Comparison of ENCODE assay signal across 8 mouse cellular contexts in genomic region chr16:87432033-87432814, GRCm38 (mm10). TPM values are rescaled to one million over a fixed set of nuclear protein-coding genes. Genes with fewer than 3 reads are reported as not detected.
DNase-seq lines count a peak whose midpoint lies in the region; ATAC-seq and TF ChIP-seq lines count a peak whose summit lies in the region.

Gene Ltn1, minus strand, starts transcription at chr16:87432612.

- WGBS in heart, embryonic 12.5 days: under 1% methylated on average over 56 of the region's 56 CpGs
- WGBS in kidney, postnatal 0 days: under 1% methylated on average over 56 of the region's 56 CpGs
- WGBS in liver, embryonic 11.5 days: under 1% methylated on average over 56 of the region's 56 CpGs
- under 1% methylated on average over 56 of the region's 56 CpGs for WGBS in stomach, embryonic 14.5 days

- peak; percentile 100 for ATAC-seq in erythroid progenitor cell, adult 5-6 weeks (replicated peaks; ENCODE audit: low FRiP score, poor library complexity, severe bottlenecking)
- peak; percentile 100 for ATAC-seq in heart, embryonic 12.5 days (ENCODE audit: insufficient number of reproducible peaks, low FRiP score)
- ATAC-seq in kidney, postnatal 0 days (replicated peaks; ENCODE audit: low FRiP score, low read depth): peak; percentile 99
- peak; percentile 98 for ATAC-seq in liver, embryonic 11.5 days (replicated peaks; ENCODE audit: low FRiP score)
- ATAC-seq in stomach, embryonic 14.5 days (ENCODE audit: insufficient number of reproducible peaks, insufficient read depth, low FRiP score, low read depth): peak; percentile 99

- H3K4me2 ChIP-seq in heart, embryonic 12.5 days: peak within 1 kb of the TSS; percentile 78
- H3K4me2 ChIP-seq in kidney, postnatal 0 days (ENCODE audit: low read length): peak within 1 kb of the TSS; percentile 84
- H3K4me2 ChIP-seq in liver, embryonic 11.5 days: peak within 1 kb of the TSS; percentile 81
- peak within 1 kb of the TSS; percentile 83 for H3K4me2 ChIP-seq in stomach, embryonic 14.5 days (replicated peaks; ENCODE audit: low read depth, low read length)

- DNase-seq in CD4-positive helper T cell, adult 2 months (ENCODE audit: low read depth, low spot score): peak; percentile 97
- peak; percentile 97 for DNase-seq in brain, embryonic 18.5 days (ENCODE audit: low read depth, low spot score)
- peak; percentile 99 for DNase-seq in kidney, postnatal 0 days (ENCODE audit: low spot score)
- DNase-seq in liver, embryonic 11.5 days (ENCODE audit: low spot score): peak; percentile 96
- peak; percentile 97 for DNase-seq in naive thymus-derived CD4-positive, alpha-beta T cell, adult 2 months (ENCODE audit: low read depth)

- H3K27ac ChIP-seq in heart, embryonic 12.5 days (ENCODE audit: poor library complexity, severe bottlenecking): peak within 1 kb of the TSS; percentile 15
- peak within 1 kb of the TSS; percentile 87 for H3K27ac ChIP-seq in kidney, postnatal 0 days
- H3K27ac ChIP-seq in liver, embryonic 11.5 days (ENCODE audit: low read depth, low read length): no peak within 1 kb of the TSS
- peak within 1 kb of the TSS; percentile 44; the same call in 1 of the 2 replicates for H3K27ac ChIP-seq in stomach, embryonic 14.5 days (ENCODE audit: low read length)

- peak within 1 kb of the TSS; percentile 84 for H3K4me3 ChIP-seq in heart, embryonic 12.5 days
- H3K4me3 ChIP-seq in kidney, postnatal 0 days (replicated peaks; ENCODE audit: low read depth, low read length): peak within 1 kb of the TSS; percentile 79
- peak within 1 kb of the TSS; percentile 84 for H3K4me3 ChIP-seq in liver, embryonic 11.5 days (ENCODE audit: low read depth, low read length)
- peak within 1 kb of the TSS; percentile 96 for H3K4me3 ChIP-seq in stomach, embryonic 14.5 days (ENCODE audit: low read depth, low read length)

- peaks cover 5% of the 10 kb centered on the region; the same call in 1 of the 2 replicates for H3K4me1 ChIP-seq in heart, embryonic 12.5 days (replicated peaks)
- H3K4me1 ChIP-seq in kidney, postnatal 0 days (replicated peaks; ENCODE audit: insufficient read depth, low read length): no peaks in the 10 kb centered on the region
- no peaks in the 10 kb centered on the region; the same call in 1 of the 2 replicates for H3K4me1 ChIP-seq in liver, embryonic 11.5 days (replicated peaks; ENCODE audit: control insufficient read depth, insufficient read depth, low read length)
- 0 out of 2 replicates have a peak, but pooled peaks cover 2% of the 10 kb centered on the region for H3K4me1 ChIP-seq in stomach, embryonic 14.5 days (ENCODE audit: control insufficient read depth, insufficient read depth, low read length)

- H3K9ac ChIP-seq in heart, embryonic 12.5 days: peak within 1 kb of the TSS; percentile 83
- peak within 1 kb of the TSS; percentile 90 for H3K9ac ChIP-seq in kidney, postnatal 0 days (ENCODE audit: low read depth, low read length)
- peak within 1 kb of the TSS; percentile 73 for H3K9ac ChIP-seq in liver, embryonic 11.5 days (ENCODE audit: low read depth, low read length)
- H3K9ac ChIP-seq in stomach, embryonic 14.5 days (replicated peaks; ENCODE audit: low read depth, low read length): peak within 1 kb of the TSS; percentile 74

- TF ChIP-seq CTCF in kidney, postnatal 0 days (IDR thresholded peaks at IDR 0.05; ENCODE audit: low read depth): no peak

- H3K9me3 ChIP-seq in heart, embryonic 12.5 days (replicated peaks): no peaks in the 10 kb centered on the region
- H3K9me3 ChIP-seq in kidney, postnatal 0 days (replicated peaks; ENCODE audit: low read length): no peaks in the 10 kb centered on the region
- no peaks in the 10 kb centered on the region for H3K9me3 ChIP-seq in liver, embryonic 11.5 days (ENCODE audit: control insufficient read depth, low read length)
- H3K9me3 ChIP-seq in stomach, embryonic 14.5 days (ENCODE audit: control insufficient read depth, low read depth, low read length): no peaks in the 10 kb centered on the region

- H3K36me3 ChIP-seq in heart, embryonic 12.5 days: 0 out of 2 replicates have a peak, but pooled peaks cover 16% of the 10 kb centered on the region
- H3K36me3 ChIP-seq in kidney, postnatal 0 days (ENCODE audit: insufficient read depth, low read length): no peaks in the 10 kb centered on the region
- H3K36me3 ChIP-seq in liver, embryonic 11.5 days (ENCODE audit: control insufficient read depth, insufficient read depth, low read length): no peaks in the 10 kb centered on the region; the same call in 1 of the 2 replicates
- no peaks in the 10 kb centered on the region for H3K36me3 ChIP-seq in stomach, embryonic 14.5 days (ENCODE audit: control insufficient read depth, insufficient read depth, low read length)

- H3K27me3 ChIP-seq in heart, embryonic 12.5 days (replicated peaks): no peaks in the 10 kb centered on the region
- H3K27me3 ChIP-seq in kidney, postnatal 0 days (ENCODE audit: insufficient read depth, low read length): no peaks in the 10 kb centered on the region
- no peaks in the 10 kb centered on the region for H3K27me3 ChIP-seq in liver, embryonic 11.5 days (replicated peaks; ENCODE audit: control insufficient read depth, insufficient read depth, low read length)
- no peaks in the 10 kb centered on the region for H3K27me3 ChIP-seq in stomach, embryonic 14.5 days (ENCODE audit: control insufficient read depth, insufficient read depth, low read length)

RNA-seq across cellular contexts. Expression of gene Ltn1, which starts in this region (rescaled TPM):
- 12.6 and 19.1 TPM in 2 replicates for total RNA-seq in erythroid progenitor cell, adult 5-6 weeks (2015; ENCODE audit: low replicate concordance)
- 11.9 and 14.1 TPM in 2 replicates for total RNA-seq in erythroid progenitor cell, adult 5-6 weeks (2017; ENCODE audit: low replicate concordance)
- 26.6 and 29.6 TPM in 2 replicates for polyA plus RNA-seq in heart, embryonic 12.5 days (2016; fragmentation: Nextera tagmentation; extraction: Ambion mirVana)
- 15.6 and 17.4 TPM in 2 replicates for polyA plus RNA-seq in kidney, postnatal 0 days (2015; fragmentation: Nextera tagmentation; extraction: Ambion mirVana)
- 26.3 and 30.3 TPM in 2 replicates for polyA plus RNA-seq in liver, embryonic 11.5 days (2014; fragmentation: Nextera tagmentation; extraction: Ambion mirVana)
- polyA plus RNA-seq in stomach, embryonic 14.5 days (2014; fragmentation: Nextera tagmentation; extraction: Ambion mirVana): 34.9 and 37.7 TPM in 2 replicates
